Mouse (Mus musculus): Measurements from ENCODE around the gene Zfc3h1. TPM values are rescaled to one million over a fixed set of nuclear protein-coding genes. Genes with fewer than 3 reads are reported as not detected.

The Zfc3h1 gene
- total RNA-seq, 1 experiment, result 31.3 TPM

DNA sequence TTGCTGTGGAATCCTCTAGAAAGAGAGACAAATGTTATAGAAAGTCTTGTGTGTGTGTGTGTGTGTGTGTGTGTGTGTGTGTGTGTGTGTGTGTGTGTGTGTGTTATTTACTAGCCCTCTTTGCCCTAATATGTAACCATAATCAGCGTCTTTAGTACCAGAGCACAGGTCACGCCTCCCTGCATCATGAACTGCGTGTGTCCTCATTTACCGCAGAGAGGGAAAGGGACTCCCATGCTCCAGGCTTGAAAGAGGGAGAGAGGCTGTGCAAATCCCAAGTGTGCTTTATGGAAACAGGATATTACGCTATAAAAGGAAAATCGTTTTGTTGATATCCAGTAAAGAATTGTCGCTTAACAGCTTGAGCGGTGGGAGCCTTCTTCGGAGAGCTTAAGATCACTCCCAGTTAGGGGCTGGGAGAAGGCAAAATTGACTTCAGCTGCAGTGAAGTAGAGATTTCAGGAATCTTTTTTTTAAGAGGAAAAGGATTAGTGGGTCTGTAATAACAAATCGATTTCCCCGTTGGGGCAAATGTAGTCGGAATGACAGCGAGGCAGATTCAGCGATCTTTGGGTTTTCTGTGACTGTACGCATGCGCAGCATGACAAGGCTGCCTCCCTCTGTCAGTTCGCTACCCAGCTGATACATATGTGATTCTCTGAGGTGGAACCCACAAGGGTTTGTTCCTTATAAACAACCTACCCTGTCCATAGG is 86.0 kb downstream of the Zfc3h1 start:
- Histone ChIP-seq H3K9ac (ENCODE audit: insufficient read depth, low read depth, low read length, poor library complexity, severe bottlenecking) (no peak overlapping the region), H3K36me3 (ENCODE audit: control insufficient read depth, insufficient read depth, low read length, poor library complexity, severe bottlenecking) (no peaks in the 10 kb centered on the region), H3K4me3 (ENCODE audit: insufficient read depth in 1 of 2, low read depth in 1 of 2, low read length in 2 of 2, poor library complexity in 1 of 2, severe bottlenecking in 1 of 2) (no peak overlapping the region), H3K27ac (ENCODE audit: insufficient read depth, low read depth, low read length, poor library complexity, severe bottlenecking) (no peak overlapping the region), H3K9me3 (ENCODE audit: control insufficient read depth, insufficient read depth, low read depth, low read length) (no peaks in the 10 kb centered on the region), H3K4me1 (ENCODE audit: control insufficient read depth in 2 of 2, insufficient read depth in 2 of 2, low read length in 2 of 2, poor library complexity in 1 of 2) (peaks cover 0 to 2% of the 10 kb centered on the region in 2 experiments; a peak in 2 of 4 replicates)
- in situ Hi-C loops (cut with MboI; ENCODE audit: low sequenced_read_pairs in 2 of 2, unreplicated experiment in 2 of 2), result no loop called here
- no peak for DNase-seq (ENCODE audit: low read depth, low spot score)
- TF ChIP-seq CHD2 (IDR thresholded peaks at IDR 0.05; ENCODE audit: low read depth, low read length) (no peak), ZC3H11A (IDR thresholded peaks at IDR 0.05; ENCODE audit: borderline replicate concordance, low read depth, low read length) (no peak), ZNF384 (IDR thresholded peaks at IDR 0.05; ENCODE audit: low read depth, low read length) (no peak), HCFC1 (IDR thresholded peaks at IDR 0.05; ENCODE audit: borderline replicate concordance, insufficient read depth, low read length) (no peak), MAFK (IDR thresholded peaks at IDR 0.05; ENCODE audit: insufficient read depth, low read depth, low read length) (no peak)

DNA sequence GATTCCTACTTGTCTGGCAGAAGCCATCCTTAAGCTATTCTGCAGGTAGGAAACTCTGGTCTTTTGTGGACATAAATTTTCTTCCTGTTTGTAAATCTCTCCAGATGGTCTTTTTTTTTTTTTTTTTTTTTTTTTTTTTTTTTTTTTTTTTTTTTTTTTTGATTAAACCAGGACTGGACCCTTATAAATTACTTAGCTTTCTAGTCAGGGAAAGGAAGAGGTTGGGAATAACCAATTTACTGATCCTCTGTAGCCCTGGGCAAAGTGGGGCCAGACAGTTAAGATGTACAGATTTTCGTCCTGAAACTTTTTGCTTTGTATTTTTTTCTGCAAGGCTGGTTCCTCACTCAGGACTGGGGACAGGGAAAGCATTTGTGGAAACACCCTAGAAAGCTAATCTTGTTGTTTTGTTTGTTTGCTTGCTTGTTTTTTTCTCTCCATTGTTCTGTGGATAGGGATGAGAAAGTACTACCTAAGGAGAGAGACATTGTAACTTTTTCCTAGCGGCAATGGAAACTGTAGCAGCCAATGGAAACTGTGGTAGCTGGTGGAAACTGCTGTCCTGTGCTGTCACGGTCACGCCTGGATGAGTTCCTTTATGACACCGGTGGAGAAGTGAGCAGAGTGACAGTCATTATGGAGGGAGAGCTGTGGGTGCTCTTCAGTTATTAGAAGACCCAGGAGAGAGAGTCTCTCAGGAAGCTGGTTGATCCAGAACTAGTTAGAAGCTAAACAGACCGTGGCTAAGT is 88.6 kb downstream of the Zfc3h1 start:
- Histone ChIP-seq H3K9ac (ENCODE audit: insufficient read depth, low read depth, low read length, poor library complexity, severe bottlenecking) (no peak overlapping the region), H3K36me3 (ENCODE audit: control insufficient read depth, insufficient read depth, low read length, poor library complexity, severe bottlenecking) (no peaks in the 10 kb centered on the region), H3K27ac (ENCODE audit: insufficient read depth, low read depth, low read length, poor library complexity, severe bottlenecking) (no peak overlapping the region), H3K4me1 (ENCODE audit: control insufficient read depth in 2 of 2, insufficient read depth in 2 of 2, low read length in 2 of 2, poor library complexity in 1 of 2) (peaks cover 0 to 2% of the 10 kb centered on the region in 2 experiments; a peak in 2 of 4 replicates), H3K9me3 (ENCODE audit: control insufficient read depth, insufficient read depth, low read depth, low read length) (no peaks in the 10 kb centered on the region), H3K4me3 (ENCODE audit: insufficient read depth in 1 of 2, low read depth in 1 of 2, low read length in 2 of 2, poor library complexity in 1 of 2, severe bottlenecking in 1 of 2) (no peak overlapping the region)
- TF ChIP-seq MAFK (IDR thresholded peaks at IDR 0.05; ENCODE audit: insufficient read depth, low read depth, low read length) (no peak), ZNF384 (IDR thresholded peaks at IDR 0.05; ENCODE audit: low read depth, low read length) (peak; percentile 80)
- DNase-seq (ENCODE audit: low read depth, low spot score), result no peak
- in situ Hi-C loops (cut with MboI; ENCODE audit: low sequenced_read_pairs in 2 of 2, unreplicated experiment in 2 of 2), result no loop called here

DNA sequence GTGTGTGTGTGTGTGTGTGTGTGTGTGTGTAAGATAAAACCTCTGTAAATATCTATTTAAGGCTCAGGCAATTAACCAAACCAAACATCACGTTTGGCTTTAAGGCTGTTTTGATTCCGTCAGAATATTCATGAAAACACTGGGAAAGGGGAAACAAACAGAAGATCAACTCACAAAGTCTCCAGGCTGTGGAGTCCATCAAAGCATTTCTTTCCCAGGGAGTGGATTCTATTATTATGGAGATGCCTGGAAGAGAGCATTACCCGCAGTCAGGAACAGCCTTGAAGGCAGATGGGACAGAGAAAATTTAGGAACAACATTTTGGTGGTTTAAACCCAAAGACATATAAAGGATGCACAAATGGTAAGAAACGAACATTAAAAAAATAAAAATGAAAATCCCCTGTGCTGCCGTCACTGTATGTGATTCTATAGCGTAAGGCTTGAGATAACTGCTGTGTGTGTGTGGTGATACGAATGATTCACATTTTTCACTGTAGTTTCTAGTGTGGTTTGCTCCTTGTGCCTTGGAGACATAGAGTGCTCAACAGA is 90.3 kb downstream of the Zfc3h1 start:
- no peak overlapping the region for H3K9ac ChIP-seq (ENCODE audit: insufficient read depth, low read depth, low read length, poor library complexity, severe bottlenecking)
- in situ Hi-C loops (cut with MboI; ENCODE audit: low sequenced_read_pairs in 2 of 2, unreplicated experiment in 2 of 2), result no loop called here
- TF ChIP-seq ZC3H11A (IDR thresholded peaks at IDR 0.05; ENCODE audit: borderline replicate concordance, low read depth, low read length) (no peak), MAFK (IDR thresholded peaks at IDR 0.05; ENCODE audit: insufficient read depth, low read depth, low read length) (no peak), HCFC1 (IDR thresholded peaks at IDR 0.05; ENCODE audit: borderline replicate concordance, insufficient read depth, low read length) (no peak), ZNF384 (IDR thresholded peaks at IDR 0.05; ENCODE audit: low read depth, low read length) (no peak), CHD2 (IDR thresholded peaks at IDR 0.05; ENCODE audit: low read depth, low read length) (no peak)
- no peaks in the 10 kb centered on the region for H3K36me3 ChIP-seq (ENCODE audit: control insufficient read depth, insufficient read depth, low read length, poor library complexity, severe bottlenecking)
- H3K9me3 ChIP-seq (ENCODE audit: control insufficient read depth, insufficient read depth, low read depth, low read length), result no peaks in the 10 kb centered on the region
- no peak overlapping the region for H3K27ac ChIP-seq (ENCODE audit: insufficient read depth, low read depth, low read length, poor library complexity, severe bottlenecking)
- peak; percentile 11 for DNase-seq (ENCODE audit: low read depth, low spot score)
- H3K4me3 ChIP-seq (ENCODE audit: insufficient read depth in 1 of 2, low read depth in 1 of 2, low read length in 2 of 2, poor library complexity in 1 of 2, severe bottlenecking in 1 of 2), result no peak overlapping the region
- no peaks in the 10 kb centered on the region for H3K4me1 ChIP-seq (ENCODE audit: control insufficient read depth in 2 of 2, insufficient read depth in 2 of 2, low read length in 2 of 2, poor library complexity in 1 of 2)

DNA sequence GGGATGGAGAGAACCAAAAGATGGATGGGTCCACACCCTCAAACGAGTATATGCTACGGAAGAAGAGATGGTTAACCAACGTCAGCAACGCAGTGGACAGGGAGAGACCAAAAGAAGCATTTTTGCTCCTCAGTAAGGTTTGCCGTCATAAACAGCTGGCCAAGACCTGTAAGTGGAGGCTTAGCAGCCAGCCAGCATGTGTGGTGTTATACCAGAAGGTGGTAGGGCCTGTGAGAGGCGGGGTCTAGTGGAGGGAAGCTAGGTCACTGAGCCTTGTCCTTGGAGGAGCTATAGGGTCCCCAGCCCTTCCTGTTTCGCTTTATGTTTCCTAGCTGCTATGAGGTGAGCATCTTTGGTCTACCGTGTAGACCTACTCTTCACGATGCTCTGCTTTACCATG is 91.7 kb downstream of the Zfc3h1 start:
- H3K9me3 ChIP-seq (ENCODE audit: control insufficient read depth, insufficient read depth, low read depth, low read length), result no peaks in the 10 kb centered on the region
- TF ChIP-seq MAFK (IDR thresholded peaks at IDR 0.05; ENCODE audit: insufficient read depth, low read depth, low read length) (no peak), ZC3H11A (IDR thresholded peaks at IDR 0.05; ENCODE audit: borderline replicate concordance, low read depth, low read length) (no peak), CHD2 (IDR thresholded peaks at IDR 0.05; ENCODE audit: low read depth, low read length) (no peak), ZNF384 (IDR thresholded peaks at IDR 0.05; ENCODE audit: low read depth, low read length) (no peak), HCFC1 (IDR thresholded peaks at IDR 0.05; ENCODE audit: borderline replicate concordance, insufficient read depth, low read length) (no peak)
- no peak overlapping the region for H3K4me3 ChIP-seq (ENCODE audit: insufficient read depth in 1 of 2, low read depth in 1 of 2, low read length in 2 of 2, poor library complexity in 1 of 2, severe bottlenecking in 1 of 2)
- no peak for DNase-seq (ENCODE audit: low read depth, low spot score)
- no peak overlapping the region for H3K9ac ChIP-seq (ENCODE audit: insufficient read depth, low read depth, low read length, poor library complexity, severe bottlenecking)
- in situ Hi-C loops (cut with MboI; ENCODE audit: low sequenced_read_pairs in 2 of 2, unreplicated experiment in 2 of 2), result no loop called here
- H3K36me3 ChIP-seq (ENCODE audit: control insufficient read depth, insufficient read depth, low read length, poor library complexity, severe bottlenecking), result no peaks in the 10 kb centered on the region
- H3K27ac ChIP-seq (ENCODE audit: insufficient read depth, low read depth, low read length, poor library complexity, severe bottlenecking), result no peak overlapping the region
- H3K4me1 ChIP-seq (ENCODE audit: control insufficient read depth in 2 of 2, insufficient read depth in 2 of 2, low read length in 2 of 2, poor library complexity in 1 of 2), result no peaks in the 10 kb centered on the region
